Mouse (Mus musculus): Measurements from ENCODE around the gene Lipa. TPM values are rescaled to one million over a fixed set of nuclear protein-coding genes. Genes with fewer than 3 reads are reported as not detected.

Lipa gene
- total and polyA plus RNA-seq, 3 experiments = 19.3 to 63.4 (median 38.1) TPM

DNA sequence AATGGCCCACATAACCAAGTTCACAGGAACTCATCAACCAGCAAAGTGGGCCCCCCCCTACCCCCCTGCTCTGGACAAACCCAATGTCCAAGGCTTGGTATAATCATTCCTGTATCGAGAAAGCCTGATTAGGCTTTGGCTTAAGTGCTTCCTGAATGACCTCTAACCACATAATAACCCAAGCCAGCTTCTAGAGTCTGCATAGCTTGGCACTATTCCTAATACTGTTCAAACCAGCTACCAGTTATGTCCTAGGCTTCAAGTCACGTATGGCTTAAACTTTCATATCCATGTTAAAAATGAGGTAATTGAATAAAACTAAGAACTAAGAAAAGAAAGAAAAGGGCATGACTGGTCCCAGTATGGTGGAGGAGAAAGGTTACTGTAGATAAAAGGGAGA lies 10.9 kb downstream of the Lipa start:
- no peak overlapping the region for H3K4me3 ChIP-seq (replicated peaks in 1 of 3; ENCODE audit: low read depth in 2 of 3, low read length in 2 of 3, poor library complexity in 1 of 3)
- no peak for DNase-seq (ENCODE audit: extremely low read depth)
- no peak for TF ChIP-seq RCOR1 (conservative IDR thresholded peaks at IDR 0.05; ENCODE audit: low read depth, low read length)
- no peak for TF ChIP-seq PAX5 (IDR thresholded peaks at IDR 0.05; ENCODE audit: low read length)
- TF ChIP-seq MXI1 (IDR thresholded peaks at IDR 0.05; ENCODE audit: low read depth, low read length) = no peak
- no peak for TF ChIP-seq ZMIZ1 (IDR thresholded peaks at IDR 0.05; ENCODE audit: low read depth, low read length)
- H3K4me1 ChIP-seq (ENCODE audit: control insufficient read depth in 1 of 2, insufficient read depth in 2 of 2) = peaks cover 7 to 41% of the 10 kb centered on the region in 2 experiments
- in situ Hi-C loops (cut with MboI; ENCODE audit: low pct_ligation_motif_present, low pct_unique_long_range_greater_than_20kb, low sequenced_read_pairs) (no loop called here), dilution Hi-C loops (cut with MboI; ENCODE audit: extremely low pct_ligation_motif_present, extremely low pct_unique_long_range_greater_than_20kb, low sequenced_read_pairs) (no loop called here)
- no peaks in the 10 kb centered on the region for H3K79me2 ChIP-seq (replicated peaks; ENCODE audit: control insufficient read depth, extremely low read depth, insufficient read depth, poor library complexity, severe bottlenecking)
- H3K27me3 ChIP-seq (replicated peaks) = no peaks in the 10 kb centered on the region
- H3K9ac ChIP-seq (ENCODE audit: insufficient read depth, low read depth) = no peak overlapping the region
- H3K36me3 ChIP-seq (replicated peaks in 1 of 2; ENCODE audit: control insufficient read depth in 1 of 2, insufficient read depth in 1 of 2, low read length in 1 of 2) = peaks cover 0 to 58% of the 10 kb centered on the region in 2 experiments
- H3K27ac ChIP-seq (ENCODE audit: insufficient read depth, low read depth) = no peak overlapping the region
- H3K4me2 ChIP-seq (ENCODE audit: insufficient read depth, low read depth, poor library complexity, severe bottlenecking) = no peak overlapping the region
- no peaks in the 10 kb centered on the region for H3K9me3 ChIP-seq (replicated peaks; ENCODE audit: low read length)

DNA sequence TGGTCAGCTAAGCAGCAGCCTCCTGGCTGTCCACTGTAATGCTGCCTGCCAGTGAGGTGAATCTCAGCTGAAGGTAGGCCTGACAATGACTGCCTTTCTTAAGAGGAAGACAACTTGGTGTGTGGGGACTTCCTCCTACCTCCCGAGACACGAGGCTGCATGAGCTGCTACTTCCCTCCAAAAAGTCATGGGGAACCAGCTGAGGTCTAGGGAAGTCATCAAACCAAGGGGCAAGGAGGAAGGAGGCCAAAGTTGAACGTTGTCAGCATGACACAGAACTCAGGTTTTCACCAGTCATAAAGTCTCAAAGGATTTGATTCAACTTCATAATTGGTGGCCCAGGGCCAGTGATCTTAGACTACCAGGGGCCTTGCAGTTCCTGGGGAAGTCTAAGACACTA lies 11.6 kb downstream of the Lipa start:
- Histone ChIP-seq H3K27ac (ENCODE audit: insufficient read depth, low read depth) (no peak overlapping the region), H3K9ac (ENCODE audit: insufficient read depth, low read depth) (no peak overlapping the region), H3K4me3 (replicated peaks in 1 of 3; ENCODE audit: low read depth in 2 of 3, low read length in 2 of 3, poor library complexity in 1 of 3) (no peak overlapping the region), H3K9me3 (replicated peaks; ENCODE audit: low read length) (no peaks in the 10 kb centered on the region), H3K4me1 (ENCODE audit: control insufficient read depth in 1 of 2, insufficient read depth in 2 of 2) (peaks cover 5 to 41% of the 10 kb centered on the region in 2 experiments; a peak in 3 of 4 replicates), H3K27me3 (replicated peaks) (no peaks in the 10 kb centered on the region), H3K36me3 (replicated peaks in 1 of 2; ENCODE audit: control insufficient read depth in 1 of 2, insufficient read depth in 1 of 2, low read length in 1 of 2) (peaks cover 0 to 58% of the 10 kb centered on the region in 2 experiments), H3K4me2 (ENCODE audit: insufficient read depth, low read depth, poor library complexity, severe bottlenecking) (no peak overlapping the region), H3K79me2 (replicated peaks; ENCODE audit: control insufficient read depth, extremely low read depth, insufficient read depth, poor library complexity, severe bottlenecking) (no peaks in the 10 kb centered on the region)
- in situ Hi-C loops (cut with MboI; ENCODE audit: low pct_ligation_motif_present, low pct_unique_long_range_greater_than_20kb, low sequenced_read_pairs) (no loop called here), dilution Hi-C loops (cut with MboI; ENCODE audit: extremely low pct_ligation_motif_present, extremely low pct_unique_long_range_greater_than_20kb, low sequenced_read_pairs) (no loop called here)
- DNase-seq (ENCODE audit: extremely low read depth) = peak; percentile 36
- no peak for TF ChIP-seq ETS1 (conservative IDR thresholded peaks at IDR 0.05; ENCODE audit: low read depth, low read length)

DNA sequence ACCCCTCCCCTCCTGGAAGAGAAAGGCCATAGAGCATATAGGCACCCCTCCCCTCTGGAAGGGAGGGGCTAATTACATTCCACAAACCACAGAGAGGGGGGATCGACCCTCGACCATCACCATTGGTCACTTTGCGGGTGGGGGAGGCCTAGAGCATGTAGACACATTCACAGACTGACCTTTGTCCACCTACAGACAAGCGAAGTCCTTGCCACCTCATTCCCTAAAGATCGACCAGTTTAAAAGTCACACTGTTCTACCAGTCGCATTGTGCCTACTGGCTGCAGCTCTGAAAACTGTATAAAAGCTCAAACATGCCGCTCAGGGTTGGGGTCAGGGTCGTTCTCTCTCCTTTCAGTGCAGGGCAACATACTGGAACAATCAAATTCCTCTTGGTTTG lies 15.7 kb downstream of the Lipa start:
- H3K36me3 ChIP-seq (replicated peaks in 1 of 2; ENCODE audit: control insufficient read depth in 1 of 2, insufficient read depth in 1 of 2, low read length in 1 of 2) = peaks cover 8 to 57% of the 10 kb centered on the region in 2 experiments
- peaks cover 7 to 46% of the 10 kb centered on the region in 2 experiments; a peak in 3 of 4 replicates for H3K4me1 ChIP-seq (ENCODE audit: control insufficient read depth in 1 of 2, insufficient read depth in 2 of 2)
- H3K79me2 ChIP-seq (replicated peaks; ENCODE audit: control insufficient read depth, extremely low read depth, insufficient read depth, poor library complexity, severe bottlenecking) = no peaks in the 10 kb centered on the region
- no peak overlapping the region for H3K27ac ChIP-seq (ENCODE audit: insufficient read depth, low read depth)
- DNase-seq (ENCODE audit: extremely low read depth) = no peak
- H3K27me3 ChIP-seq (replicated peaks) = no peaks in the 10 kb centered on the region
- no peak overlapping the region for H3K9ac ChIP-seq (ENCODE audit: insufficient read depth, low read depth)
- H3K4me2 ChIP-seq (ENCODE audit: insufficient read depth, low read depth, poor library complexity, severe bottlenecking) = no peak overlapping the region
- TF ChIP-seq CHD2 (IDR thresholded peaks at IDR 0.05; ENCODE audit: low read length) (no peak), USF2 (conservative IDR thresholded peaks at IDR 0.05; ENCODE audit: low read depth, low read length) (no peak), MAX (IDR thresholded peaks at IDR 0.05; ENCODE audit: low read length) (no peak), TCF12 (IDR thresholded peaks at IDR 0.05; ENCODE audit: low read depth, low read length) (no peak), TBP (conservative IDR thresholded peaks at IDR 0.05; ENCODE audit: low read depth, low read length) (no peak), BHLHE40 (IDR thresholded peaks at IDR 0.05; ENCODE audit: low read depth, low read length) (no peak), RCOR1 (conservative IDR thresholded peaks at IDR 0.05; ENCODE audit: low read depth, low read length) (no peak), SMC3 (IDR thresholded peaks at IDR 0.05; ENCODE audit: low read depth, low read length) (no peak), ZKSCAN1 (IDR thresholded peaks at IDR 0.05; ENCODE audit: borderline replicate concordance, low read depth, low read length) (no peak), MAZ (IDR thresholded peaks at IDR 0.05; ENCODE audit: low read depth, low read length) (no peak), POLR2AphosphoS2 (IDR thresholded peaks at IDR 0.05; ENCODE audit: low read depth, low read length) (no peak)
- in situ Hi-C loops (cut with MboI; ENCODE audit: low pct_ligation_motif_present, low pct_unique_long_range_greater_than_20kb, low sequenced_read_pairs) = no loop called here
- H3K9me3 ChIP-seq (replicated peaks; ENCODE audit: low read length) = no peaks in the 10 kb centered on the region
- no peak overlapping the region for H3K4me3 ChIP-seq (replicated peaks in 1 of 3; ENCODE audit: low read depth in 2 of 3, low read length in 2 of 3, poor library complexity in 1 of 3)
- dilution Hi-C loops (cut with MboI; ENCODE audit: extremely low pct_ligation_motif_present, extremely low pct_unique_long_range_greater_than_20kb, low sequenced_read_pairs) = no loop called here
